Comparison of ENCODE assay signal across 9 mouse cellular contexts in the genomic region with DNA sequence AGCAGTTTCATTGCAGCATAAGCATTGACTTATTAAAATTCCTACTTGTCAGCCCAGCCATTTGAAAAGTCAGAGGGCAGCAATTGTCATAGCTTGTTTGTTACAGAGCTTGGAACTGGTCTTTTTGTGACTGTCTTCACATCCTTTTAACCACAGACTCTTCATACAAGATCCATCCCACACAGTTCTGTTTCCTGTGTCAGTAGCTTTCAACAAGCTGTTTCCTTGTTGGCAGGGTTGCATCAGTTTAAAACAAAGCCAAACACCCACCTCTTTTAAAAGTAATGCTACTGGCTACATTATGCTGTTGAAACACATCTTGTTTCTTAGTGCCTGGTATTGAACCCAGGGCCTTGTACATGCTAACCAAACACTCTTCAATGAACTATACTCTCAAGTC. TPM values are rescaled to one million over a fixed set of nuclear protein-coding genes. Genes with fewer than 3 reads are reported as not detected.
A peak's percentile ranks its signal among the peaks of the same experiment; 100 is the strongest.
DNase-seq lines count a peak whose midpoint lies in the region; ATAC-seq and TF ChIP-seq lines count a peak whose summit lies in the region.
"Had no signal": no experiment of that assay in that cellular context is flagged by ENCODE, and none has a peak within 500 bp of the region (broad histone marks: within the 10 kb centered on the region; RNA-seq: fewer than 3 reads in every experiment).

No protein-coding gene starts in this region.

- no peak for TF ChIP-seq POLR2A in spleen, adult 2 months (IDR thresholded peaks at IDR 0.05; ENCODE audit: low read depth, low read length)

- H3K27ac ChIP-seq in gastrocnemius, adult 2 months = peak overlapping the region; percentile 59; the same call in 1 of the 2 replicates
- peak overlapping the region; percentile 72 for H3K27ac ChIP-seq in spleen, adult 2 months (ENCODE audit: insufficient read depth, low read length)
- peak overlapping the region; percentile 74; the same call in 1 of the 2 replicates for H3K27ac ChIP-seq in intestine, embryonic 15.5 days
- H3K27ac ChIP-seq in stomach, embryonic 16.5 days (ENCODE audit: low read length) = peak overlapping the region; percentile 60
- H3K27ac ChIP-seq: neural tube, embryonic 12.5 days had no signal

- H3K27me3 ChIP-seq in spleen, adult 2 months (ENCODE audit: control insufficient read depth, insufficient read depth, low read length) = no peaks in the 10 kb centered on the region
- no peaks in the 10 kb centered on the region for H3K27me3 ChIP-seq in intestine, embryonic 15.5 days (replicated peaks)
- H3K27me3 ChIP-seq in stomach, embryonic 16.5 days (ENCODE audit: control insufficient read depth, insufficient read depth, low read length) = no peaks in the 10 kb centered on the region
- H3K27me3 ChIP-seq: neural tube, embryonic 12.5 days had no signal

- no peak for TF ChIP-seq CTCF in gastrocnemius, adult 2 months (IDR thresholded peaks at IDR 0.05)
- TF ChIP-seq CTCF in spleen, adult 2 months (IDR thresholded peaks at IDR 0.05; ENCODE audit: extremely low read depth, insufficient read depth, insufficient read length, insufficient replicate concordance) = no peak

- no peak for DNase-seq in gastrocnemius, adult 2 months
- DNase-seq in gastrocnemius, adult 18-20 months (ENCODE audit: low spot score) = no peak
- DNase-seq in spleen, adult 2 months (ENCODE audit: low read depth in 1 of 2, low spot score in 2 of 2) = no peak
- DNase-seq in spleen, adult 12 weeks (ENCODE audit: low spot score) = no peak
- DNase-seq in left cerebral cortex, postnatal 10 days (ENCODE audit: extremely low spot score in 1 of 2, low spot score in 2 of 2) = no peak
- no peak for DNase-seq in kidney, postnatal 10 days

- intact Hi-C loops in gastrocnemius, adult 2 months (cut with DNase I) = no loop called here
- intact Hi-C loops in left cerebral cortex, postnatal 10 days (cut with DNase I) = no loop called here

- H3K4me1 ChIP-seq in spleen, adult 2 months (ENCODE audit: control insufficient read depth, insufficient read depth, insufficient read length) = peaks cover 16% of the 10 kb centered on the region
- peaks cover 14% of the 10 kb centered on the region for H3K4me1 ChIP-seq in intestine, embryonic 15.5 days (replicated peaks)
- H3K4me1 ChIP-seq in stomach, embryonic 16.5 days (ENCODE audit: control insufficient read depth, insufficient read depth, low read length) = peaks cover 39% of the 10 kb centered on the region

- no peaks in the 10 kb centered on the region for H3K9me3 ChIP-seq in intestine, embryonic 15.5 days
- no peaks in the 10 kb centered on the region for H3K9me3 ChIP-seq in stomach, embryonic 16.5 days (replicated peaks; ENCODE audit: control insufficient read depth, low read length)
- H3K9me3 ChIP-seq: neural tube, embryonic 12.5 days had no signal

- no peaks in the 10 kb centered on the region for H3K36me3 ChIP-seq in spleen, adult 2 months (ENCODE audit: control insufficient read depth, insufficient read depth, low read length)
- 0 out of 2 replicates have a peak, but pooled peaks cover 2% of the 10 kb centered on the region for H3K36me3 ChIP-seq in intestine, embryonic 15.5 days
- H3K36me3 ChIP-seq in stomach, embryonic 16.5 days (ENCODE audit: control insufficient read depth, insufficient read depth, low read length) = no peaks in the 10 kb centered on the region
- H3K36me3 ChIP-seq: neural tube, embryonic 12.5 days had no signal

- no peak overlapping the region for H3K4me2 ChIP-seq in intestine, embryonic 15.5 days (replicated peaks)
- H3K4me2 ChIP-seq in stomach, embryonic 16.5 days (ENCODE audit: low read depth, low read length) = no peak overlapping the region
- H3K4me2 ChIP-seq: neural tube, embryonic 12.5 days had no signal

- no peak for ATAC-seq in intestine, embryonic 15.5 days
- ATAC-seq in stomach, embryonic 16.5 days (ENCODE audit: insufficient read depth, low FRiP score) = no peak

- no peak overlapping the region for H3K9ac ChIP-seq in intestine, embryonic 15.5 days
- H3K9ac ChIP-seq in stomach, embryonic 16.5 days (ENCODE audit: low read length) = no peak overlapping the region
- H3K9ac ChIP-seq: neural tube, embryonic 12.5 days had no signal

- H3K4me3 ChIP-seq in gastrocnemius, adult 2 months = no peak overlapping the region
- no peak overlapping the region for H3K4me3 ChIP-seq in spleen, adult 2 months (ENCODE audit: extremely low read depth, insufficient read depth, insufficient read length)
- no peak overlapping the region for H3K4me3 ChIP-seq in intestine, embryonic 15.5 days (replicated peaks)
- H3K4me3 ChIP-seq in stomach, embryonic 16.5 days (replicated peaks; ENCODE audit: low read length) = no peak overlapping the region
- H3K4me3 ChIP-seq: neural tube, embryonic 12.5 days had no signal

RNA-seq across cellular contexts. Expression of a gene that starts 46.9 kb away (rescaled TPM):
- total RNA-seq in gastrocnemius, adult 2 months (2021) = 10 to 100 TPM; 36.1 to 54.7 TPM
- total RNA-seq in gastrocnemius, adult 18-20 months (2021) = 10 to 100 TPM; 38.1 to 55.4 TPM
- polyA plus RNA-seq in spleen, adult 2 months (2012; rRNA removed) = 11.4 and 15.7 TPM in 2 replicates
- polyA plus RNA-seq in intestine, embryonic 15.5 days (2015; fragmentation: Nextera tagmentation; extraction: Ambion mirVana) = 131 and 143 TPM in 2 replicates
- 136 and 161 TPM in 2 replicates for polyA plus RNA-seq in stomach, embryonic 16.5 days (2015; fragmentation: Nextera tagmentation; extraction: Ambion mirVana)
- total RNA-seq in left cerebral cortex, postnatal 10 days (2021) = 10 to 100 TPM; 25.1 to 29.1 TPM
